Mouse (Mus musculus): ENCODE results near the gene Eif3i.

GRCm38 (mm10) chr4:129610472-129610871 is 10.0 kb upstream of the Eif3i start:
- TF ChIP-seq USF1 (IDR thresholded peaks at IDR 0.05; ENCODE audit: low read depth, low read length) (no peak), CTCF (IDR thresholded peaks at IDR 0.05 in 2 of 3, conservative IDR thresholded peaks at IDR 0.05 in 1 of 3; ENCODE audit: control insufficient read depth in 1 of 3, insufficient read depth in 1 of 3, low read depth in 2 of 3, low read length in 3 of 3, poor library complexity in 1 of 3, severe bottlenecking in 1 of 3) (no peak), CHD2 (IDR thresholded peaks at IDR 0.05; ENCODE audit: low read length) (no peak), TAL1 (IDR thresholded peaks at IDR 0.05; ENCODE audit: low read length) (no peak), MXI1 (IDR thresholded peaks at IDR 0.05; ENCODE audit: low read depth, low read length) (no peak), ZC3H11A (IDR thresholded peaks at IDR 0.05; ENCODE audit: low read depth, low read length) (no peak)
